Mouse (Mus musculus) liver, adult 2 months (tissue): ENCODE results near the gene Ddx58.

Experiments
- CTCF ChIP-seq: fragments of 200-500 bp; IDR thresholded peaks from 2 replicates; pipeline ENCODE4 v1.5.1; 2011; ENCODE audit warnings: low read depth, low read length, control low read depth
- POLR2A ChIP-seq: fragments of 200-500 bp; IDR thresholded peaks from 2 replicates; pipeline ENCODE4 v1.6.1; 2011; ENCODE audit warnings: low read length, control low read depth; ENCODE audit not compliant: insufficient read depth; ENCODE audit errors: extremely low read depth

- no peak for TF ChIP-seq CTCF
- TF ChIP-seq POLR2A, result no peak
These were observed 76.0 kb downstream of the Ddx58 start for GRCm38 (mm10) chr4:40163646-40164045.
